Mouse (Mus musculus) gastrocnemius, postnatal 36 days (tissue): ENCODE measurements around the gene Man2b1. TPM values are rescaled to one million over a fixed set of nuclear protein-coding genes. Genes with fewer than 3 reads are reported as not detected.
A peak's percentile ranks its signal among the peaks of the same experiment; 100 is the strongest.

Source experiments
- DNase-seq, 2 experiments: peaks; one replicate each; pipeline ENCODE4 v3.0.0; 2022
- intact Hi-C: fragments of 180-260 bp; cut with DNase I; formaldehyde crosslinking; loops from one replicate; pipeline ENCODE4 v1.15.1; 2025
- long read RNA-seq, 2 experiments: library from polyadenylated mRNA; stranded (forward); transcript quantifications; one replicate each; pipeline ENCODE4 v2.0.0; 2021
- total RNA-seq, 2 experiments: library from RNA; stranded (reverse); gene quantifications; 2 replicates each; pipeline ENCODE4 v1.2.3; 2021

Man2b1 gene
- total RNA-seq: 1 to 10 TPM; 9.0 TPM
- long read RNA-seq, experiment 1, transcript Man2b1-201 (24 exons, 3,822 nt): major isoform, 7 of 12 reads
- long read RNA-seq, experiment 1, partial matches to known transcripts: 3 of 12 reads
- long read RNA-seq, experiment 1, other reads (novel, unspliced or antisense): 2 of 12 reads
- long read RNA-seq, experiment 2, transcript Man2b1-201 (24 exons, 3,822 nt): major isoform, 10 of 16 reads
- long read RNA-seq, experiment 2, partial matches to known transcripts: 4 of 16 reads
- long read RNA-seq, experiment 2, other reads (novel, unspliced or antisense): 2 of 16 reads

- peak; percentile 75 to 87 for DNase-seq
- intact Hi-C loops: loop anchor here (10.0 kb wide), 1 partner anchor 192 kb away; no protein-coding TSS in a partner anchor
These were observed at the start of gene Man2b1 for GRCm38 (mm10) chr8:85083108-85083813. TSS of gene Man2b1 (plus strand) at chr8:85083270.

GRCm38 (mm10) chr8:85033867-85034266 is 49.2 kb upstream of the Man2b1 start:
- DNase-seq: no peak
- intact Hi-C loops: no loop called here

- peak in 1 of 2 experiments; percentile 63 for DNase-seq
- intact Hi-C loops: no loop called here
These were observed 48.3 kb upstream of the Man2b1 start for GRCm38 (mm10) chr8:85034764-85035163.

GRCm38 (mm10) chr8:85035165-85035727 is 47.8 kb upstream of the Man2b1 start:
- DNase-seq: no peak
- intact Hi-C loops: no loop called here

- no peak for DNase-seq
- intact Hi-C loops: no loop called here
These were observed 47.3 kb upstream of the Man2b1 start for GRCm38 (mm10) chr8:85035728-85036310.

GRCm38 (mm10) chr8:85036381-85036717 is 46.7 kb upstream of the Man2b1 start:
- DNase-seq: no peak
- intact Hi-C loops: no loop called here

- DNase-seq: peak; percentile 84
- intact Hi-C loops: no loop called here
These were observed 46.2 kb upstream of the Man2b1 start, which contains the start of gene Tnpo2 for GRCm38 (mm10) chr8:85036718-85037365. TSS of gene Tnpo2 (plus strand) at chr8:85036915.

GRCm38 (mm10) chr8:85037366-85037680 is 45.7 kb upstream of the Man2b1 start:
- no peak for DNase-seq
- intact Hi-C loops: no loop called here

GRCm38 (mm10) chr8:85037681-85038531 is 45.2 kb upstream of the Man2b1 start:
- peak in 1 of 2 experiments; percentile 34 for DNase-seq

GRCm38 (mm10) chr8:85043619-85044018 is 39.5 kb upstream of the Man2b1 start:
- DNase-seq: no peak
- intact Hi-C loops: no loop called here

More at GRCm38 (mm10) chr8:85037681-85038531, 45.2 kb upstream of the Man2b1 start:
- intact Hi-C loops: no loop called here

- intact Hi-C loops: no loop called here
- DNase-seq: no peak
These were observed 25.7 kb upstream of the Man2b1 start for GRCm38 (mm10) chr8:85057367-85057766.

GRCm38 (mm10) chr8:85059879-85060616 is 23.0 kb upstream of the Man2b1 start, which contains the start of gene Fbxw9:
TSS of gene Fbxw9 (plus strand) at chr8:85060055.
- intact Hi-C loops: no loop called here
- DNase-seq: peak; percentile 76 to 81

- intact Hi-C loops: no loop called here
- no peak for DNase-seq
These were observed 20.5 kb upstream of the Man2b1 start for GRCm38 (mm10) chr8:85062603-85063002.

GRCm38 (mm10) chr8:85065213-85065612 is 17.9 kb upstream of the Man2b1 start:
- no peak for DNase-seq
- intact Hi-C loops: no loop called here

GRCm38 (mm10) chr8:85067155-85067554 is 15.9 kb upstream of the Man2b1 start:
- DNase-seq: no peak
- intact Hi-C loops: no loop called here

GRCm38 (mm10) chr8:85067982-85068381 is 15.1 kb upstream of the Man2b1 start, which contains the start of gene Gm5741:
TSS of gene Gm5741 (minus strand) at chr8:85067982.
- intact Hi-C loops: no loop called here
- no peak for DNase-seq

- intact Hi-C loops: loop anchor here (10.0 kb wide), 1 partner anchor 344 kb away; no protein-coding TSS in a partner anchor
These were observed 12.0 kb upstream of the Man2b1 start for GRCm38 (mm10) chr8:85071041-85071440.

GRCm38 (mm10) chr8:85071514-85072281 is 11.4 kb upstream of the Man2b1 start, which contains the start of gene Dhps:
TSS of gene Dhps (plus strand) at chr8:85071757.
- intact Hi-C loops: loop anchor here (10.0 kb wide), 1 partner anchor 343 kb away; no protein-coding TSS in a partner anchor

More at GRCm38 (mm10) chr8:85071041-85071440, 12.0 kb upstream of the Man2b1 start:
- no peak for DNase-seq

More at GRCm38 (mm10) chr8:85071514-85072281, 11.4 kb upstream of the Man2b1 start, which contains the start of gene Dhps:
- DNase-seq: peak; percentile 84
